Mouse (Mus musculus): ENCODE data around the gene Teddm3. TPM values are rescaled to one million over a fixed set of nuclear protein-coding genes. Genes with fewer than 3 reads are reported as not detected.
"Not testable (repeated sequence)": the region's sequence is repeated elsewhere in the genome, so short reads cannot be mapped to it uniquely, and the experiment has no call there.

Gene Teddm3
- polyA plus RNA-seq, 1 experiment, result not detected

DNA sequence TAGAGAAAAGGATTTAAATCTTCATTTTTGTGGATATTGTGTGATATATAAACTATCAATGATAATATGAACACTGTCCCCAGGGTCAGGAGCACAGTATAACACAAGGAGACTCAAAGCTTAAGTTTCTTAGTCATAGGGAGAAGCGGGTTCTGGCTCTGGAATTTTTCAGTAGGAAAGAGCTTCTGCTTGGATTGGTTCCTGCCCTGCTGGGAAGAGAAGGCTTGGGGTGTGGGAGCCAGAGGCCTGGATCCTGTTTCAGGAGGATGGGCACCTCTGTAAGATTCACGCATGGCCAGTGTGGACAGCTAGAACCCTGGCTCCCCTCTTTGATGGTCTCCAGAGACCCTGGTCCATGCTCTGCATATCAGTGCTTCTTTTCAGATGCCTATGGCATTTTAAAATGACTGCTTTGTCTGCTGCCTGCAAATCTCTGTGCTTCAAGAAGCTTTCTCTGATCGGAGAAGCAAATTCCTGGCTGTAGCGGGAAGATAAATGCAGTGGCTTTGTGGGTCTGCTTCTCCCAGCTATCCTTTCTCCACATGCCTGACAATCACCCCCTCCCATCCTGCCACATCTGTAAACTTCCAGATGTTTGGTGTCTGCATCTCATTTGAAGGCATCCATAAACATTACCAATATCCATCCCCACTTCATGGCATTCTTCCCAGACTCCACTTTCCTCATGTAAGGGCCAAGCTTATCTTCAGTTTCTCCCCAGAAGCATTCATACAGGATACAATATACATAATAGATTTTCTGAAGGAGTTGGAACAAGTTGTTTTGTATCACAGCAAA, 2.0 kb downstream of the Teddm3 start:
- Histone ChIP-seq H3K4me1 (ENCODE audit: control insufficient read depth, insufficient read depth, low read length) (no peaks in the 10 kb centered on the region), H3K4me3 (ENCODE audit: insufficient read depth, low read depth, low read length) (no peak overlapping the region), H3K27ac (ENCODE audit: insufficient read depth, low read depth, low read length) (no peak overlapping the region), H3K36me3 (ENCODE audit: control insufficient read depth, insufficient read depth, low read length) (no peaks in the 10 kb centered on the region), H3K27me3 (replicated peaks; ENCODE audit: control insufficient read depth, insufficient read depth, low read length) (no peaks in the 10 kb centered on the region)
- no peak for TF ChIP-seq CTCF (conservative IDR thresholded peaks at IDR 0.05; ENCODE audit: insufficient read depth, insufficient read length, low read depth, low read length)
- TF ChIP-seq POLR2A (IDR thresholded peaks at IDR 0.05; ENCODE audit: low read depth, low read length), result no peak
- WGBS, result 67% methylated on average over 4 of the region's 4 CpGs
- no peak for DNase-seq

DNA sequence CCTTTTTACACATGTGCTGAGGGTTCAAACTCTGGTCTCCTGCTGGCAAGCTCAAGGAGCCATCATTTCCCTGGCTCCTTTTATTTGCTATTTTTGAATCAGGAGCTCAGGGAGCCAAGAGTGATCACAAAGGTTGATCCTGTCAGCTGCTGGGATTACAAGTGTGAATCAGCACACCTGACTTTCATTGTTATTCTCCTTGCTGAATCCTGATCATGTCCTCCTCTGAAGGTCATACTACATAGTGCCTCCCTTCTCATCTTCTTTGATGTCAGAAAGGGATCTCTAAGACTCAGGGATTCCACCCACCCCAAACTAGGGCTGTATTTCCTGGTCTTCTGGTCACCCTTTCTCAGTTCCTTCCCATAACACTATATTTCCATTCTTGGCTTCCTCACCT, 3.9 kb downstream of the Teddm3 start:
- TF ChIP-seq POLR2A (IDR thresholded peaks at IDR 0.05; ENCODE audit: low read depth, low read length) (no peak), CTCF (conservative IDR thresholded peaks at IDR 0.05; ENCODE audit: insufficient read depth, insufficient read length, low read depth, low read length) (no peak)
- no peaks in the 10 kb centered on the region for H3K4me1 ChIP-seq (ENCODE audit: control insufficient read depth, insufficient read depth, low read length)
- no peak overlapping the region for H3K4me3 ChIP-seq (ENCODE audit: insufficient read depth, low read depth, low read length)
- H3K36me3 ChIP-seq (ENCODE audit: control insufficient read depth, insufficient read depth, low read length), result no peaks in the 10 kb centered on the region
- H3K27ac ChIP-seq (ENCODE audit: insufficient read depth, low read depth, low read length), result no peak overlapping the region
- H3K27me3 ChIP-seq (replicated peaks; ENCODE audit: control insufficient read depth, insufficient read depth, low read length), result no peaks in the 10 kb centered on the region
- DNase-seq, result no peak

DNA sequence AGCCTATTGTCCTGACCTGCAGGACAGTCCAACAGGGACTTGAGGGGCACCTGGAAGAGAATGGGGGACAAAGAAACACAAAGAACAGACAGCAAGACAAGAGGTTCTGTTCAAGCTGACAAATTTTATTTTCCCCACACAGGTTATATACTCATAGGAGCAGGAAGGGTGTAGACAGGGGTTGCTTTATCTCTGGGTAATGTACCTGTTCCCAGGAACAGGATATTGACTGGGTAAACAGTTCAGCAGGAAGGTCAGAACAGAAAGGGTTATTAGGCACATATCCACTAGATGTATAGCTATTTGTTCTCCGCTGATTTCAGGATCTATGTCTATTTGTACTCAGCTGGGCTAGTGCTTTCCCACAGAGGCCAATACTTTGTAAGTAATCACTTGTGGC, 5.3 kb downstream of the Teddm3 start:
- WGBS, result 90% methylated on average over 1 of the region's 1 CpGs

DNA sequence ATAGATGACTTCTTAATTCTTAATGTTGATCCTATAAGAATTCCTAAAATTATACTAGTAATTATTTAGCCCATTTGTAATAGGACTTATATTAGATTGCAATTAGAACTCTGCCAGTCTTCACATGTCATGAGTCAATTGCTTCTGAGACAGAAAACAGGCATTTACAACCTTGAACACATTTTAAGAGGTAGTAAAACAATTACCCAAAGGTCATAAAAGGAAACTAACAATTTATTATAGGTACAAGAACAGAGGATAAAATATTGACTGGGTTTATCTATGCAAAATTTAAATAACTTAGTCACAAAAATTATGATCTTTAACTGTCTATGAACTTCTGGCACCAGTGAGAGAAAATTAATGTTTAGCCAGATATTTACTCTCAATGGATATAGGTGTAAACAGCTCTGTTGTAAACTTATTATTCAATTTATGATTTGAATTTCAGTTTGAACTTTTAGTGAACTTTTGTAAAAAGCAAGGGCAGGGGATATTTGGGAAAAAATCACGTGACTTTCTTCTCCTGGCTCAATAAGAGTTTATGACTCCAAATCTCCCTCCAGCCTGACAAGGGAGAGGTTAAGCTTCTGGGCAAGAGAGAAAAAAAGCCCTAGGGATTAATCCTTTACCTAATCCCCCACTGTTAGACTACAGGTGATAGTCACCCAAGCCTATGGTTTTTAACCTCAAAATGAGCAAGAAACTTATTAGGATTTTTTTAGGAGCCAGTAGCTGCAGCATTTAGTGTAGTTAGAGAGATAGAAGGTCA, 17.3 kb downstream of the Teddm3 start:
- Histone ChIP-seq H3K27ac (ENCODE audit: insufficient read depth, low read depth, low read length) (no peak overlapping the region), H3K4me3 (ENCODE audit: insufficient read depth, low read depth, low read length) (no peak overlapping the region), H3K36me3 (ENCODE audit: control insufficient read depth, insufficient read depth, low read length) (no peaks in the 10 kb centered on the region), H3K4me1 (ENCODE audit: control insufficient read depth, insufficient read depth, low read length) (no peaks in the 10 kb centered on the region), H3K27me3 (replicated peaks; ENCODE audit: control insufficient read depth, insufficient read depth, low read length) (no peaks in the 10 kb centered on the region)
- 34% methylated on average over 1 of the region's 1 CpGs for WGBS
- DNase-seq, result no peak
- no peak for TF ChIP-seq CTCF (conservative IDR thresholded peaks at IDR 0.05; ENCODE audit: insufficient read depth, insufficient read length, low read depth, low read length)
- no peak for TF ChIP-seq POLR2A (IDR thresholded peaks at IDR 0.05; ENCODE audit: low read depth, low read length)

More for the DNA sequence above, 5.3 kb downstream of the Teddm3 start:
- H3K36me3 ChIP-seq (ENCODE audit: control insufficient read depth, insufficient read depth, low read length); H3K4me1 ChIP-seq (ENCODE audit: control insufficient read depth, insufficient read depth, low read length); H3K27ac ChIP-seq (ENCODE audit: insufficient read depth, low read depth, low read length); H3K4me3 ChIP-seq (ENCODE audit: insufficient read depth, low read depth, low read length); H3K27me3 ChIP-seq (replicated peaks; ENCODE audit: control insufficient read depth, insufficient read depth, low read length); DNase-seq: not testable (repeated sequence)

DNA sequence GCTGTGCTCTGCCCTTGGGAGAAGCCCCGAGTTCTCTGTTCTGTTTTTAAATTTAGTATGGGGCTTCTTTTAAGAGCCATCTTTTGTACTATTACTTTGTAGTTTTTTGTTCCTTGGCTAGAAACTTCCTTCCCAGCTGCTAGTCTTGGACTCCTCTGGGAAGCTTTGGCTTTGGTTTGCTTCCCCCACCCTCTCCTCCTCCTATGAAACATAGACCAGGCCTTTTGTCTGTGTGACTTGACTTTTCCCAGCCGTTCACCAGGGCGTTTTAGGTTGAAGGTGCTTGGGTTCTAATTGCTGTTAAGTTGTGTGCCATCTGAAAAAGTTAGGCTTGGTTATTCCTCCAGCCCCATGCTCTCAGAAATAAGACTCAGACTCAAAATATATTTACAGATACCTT, 26.1 kb downstream of the Teddm3 start:
- not testable (repeated sequence) for H3K4me1 ChIP-seq (ENCODE audit: control insufficient read depth, insufficient read depth, low read length); H3K36me3 ChIP-seq (ENCODE audit: control insufficient read depth, insufficient read depth, low read length); H3K27me3 ChIP-seq (replicated peaks; ENCODE audit: control insufficient read depth, insufficient read depth, low read length); DNase-seq; H3K4me3 ChIP-seq (ENCODE audit: insufficient read depth, low read depth, low read length); H3K27ac ChIP-seq (ENCODE audit: insufficient read depth, low read depth, low read length)
- WGBS, result 84% methylated on average over 3 of the region's 3 CpGs

DNA sequence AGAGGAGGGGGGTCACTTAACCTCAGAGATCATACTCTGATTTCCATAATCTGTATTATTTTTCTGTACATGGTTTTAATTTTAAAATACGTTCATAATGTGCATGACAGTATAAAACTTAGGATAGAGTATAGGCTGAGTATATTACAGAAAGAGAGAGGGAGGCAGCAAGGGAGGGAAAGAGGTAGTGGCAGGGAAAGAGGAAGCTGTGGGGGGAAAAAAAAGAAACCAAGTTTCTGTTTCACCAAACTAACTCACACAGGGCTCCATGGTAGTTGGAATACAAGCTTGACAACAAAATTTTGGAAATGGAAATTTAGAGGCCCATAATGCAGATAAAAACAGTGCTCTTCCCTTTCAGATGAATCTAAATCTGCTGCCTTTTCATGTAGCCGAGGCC, 31.0 kb downstream of the Teddm3 start:
- H3K27me3 ChIP-seq (replicated peaks; ENCODE audit: control insufficient read depth, insufficient read depth, low read length); H3K4me3 ChIP-seq (ENCODE audit: insufficient read depth, low read depth, low read length); H3K27ac ChIP-seq (ENCODE audit: insufficient read depth, low read depth, low read length); H3K4me1 ChIP-seq (ENCODE audit: control insufficient read depth, insufficient read depth, low read length); DNase-seq; H3K36me3 ChIP-seq (ENCODE audit: control insufficient read depth, insufficient read depth, low read length): not testable (repeated sequence)
- WGBS, result 85% methylated on average over 2 of the region's 2 CpGs

DNA sequence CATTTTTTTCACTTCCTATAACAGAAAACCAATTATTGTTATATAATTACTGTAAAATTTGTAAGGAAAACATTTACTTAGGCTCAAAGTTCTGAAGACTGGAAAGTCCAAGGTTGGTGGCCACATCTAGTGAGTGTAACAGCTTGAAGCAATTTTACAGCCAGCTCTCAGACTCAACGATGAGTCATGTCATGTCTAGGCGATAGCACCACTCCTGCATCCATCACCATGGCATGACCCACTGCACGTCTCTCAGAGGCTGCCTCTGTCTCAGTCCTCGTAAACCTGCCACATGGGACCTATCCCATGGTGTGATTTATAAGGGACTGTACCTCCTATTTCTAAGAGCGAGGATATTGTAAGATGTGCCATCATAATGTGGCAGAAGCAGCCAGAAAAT, 37.7 kb downstream of the Teddm3 start:
- no peak overlapping the region for H3K27ac ChIP-seq (ENCODE audit: insufficient read depth, low read depth, low read length)
- no peak for TF ChIP-seq CTCF (conservative IDR thresholded peaks at IDR 0.05; ENCODE audit: insufficient read depth, insufficient read length, low read depth, low read length)
- no peak for TF ChIP-seq POLR2A (IDR thresholded peaks at IDR 0.05; ENCODE audit: low read depth, low read length)
- 57% methylated on average over 5 of the region's 5 CpGs for WGBS
- no peak overlapping the region for H3K4me3 ChIP-seq (ENCODE audit: insufficient read depth, low read depth, low read length)
- H3K36me3 ChIP-seq (ENCODE audit: control insufficient read depth, insufficient read depth, low read length), result no peaks in the 10 kb centered on the region
- H3K4me1 ChIP-seq (ENCODE audit: control insufficient read depth, insufficient read depth, low read length), result no peaks in the 10 kb centered on the region
- H3K27me3 ChIP-seq (replicated peaks; ENCODE audit: control insufficient read depth, insufficient read depth, low read length), result no peaks in the 10 kb centered on the region
- no peak for DNase-seq
